Mouse (Mus musculus): ENCODE results near the gene Arhgdig.

Arhgdig gene

GRCm38 (mm10) chr17:26207686-26208085 lies at the start of gene Arhgdig:
Gene Arhgdig (minus strand): TSS chr17:26207786.
- no peak for DNase-seq

DNA sequence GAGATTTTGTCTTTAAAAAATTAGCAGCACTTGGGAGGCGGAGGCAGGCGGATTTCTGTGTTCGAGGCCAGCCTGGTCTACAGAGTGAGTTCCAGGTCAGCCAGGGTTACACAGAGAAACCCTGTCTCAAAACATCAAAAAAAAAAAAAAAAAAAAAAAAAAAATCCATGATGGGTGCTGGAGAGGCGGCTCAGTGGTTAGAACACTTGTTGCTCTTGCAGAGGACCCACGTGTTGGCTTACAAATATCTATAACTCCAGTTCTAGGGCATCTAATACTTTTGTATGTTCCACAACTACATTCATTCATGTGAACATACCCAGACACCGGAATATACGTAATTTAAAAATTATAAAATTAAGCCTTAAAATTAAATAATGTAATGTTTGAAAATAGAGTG lies 47.7 kb upstream of the Arhgdig start:
- DNase-seq: no peak

DNA sequence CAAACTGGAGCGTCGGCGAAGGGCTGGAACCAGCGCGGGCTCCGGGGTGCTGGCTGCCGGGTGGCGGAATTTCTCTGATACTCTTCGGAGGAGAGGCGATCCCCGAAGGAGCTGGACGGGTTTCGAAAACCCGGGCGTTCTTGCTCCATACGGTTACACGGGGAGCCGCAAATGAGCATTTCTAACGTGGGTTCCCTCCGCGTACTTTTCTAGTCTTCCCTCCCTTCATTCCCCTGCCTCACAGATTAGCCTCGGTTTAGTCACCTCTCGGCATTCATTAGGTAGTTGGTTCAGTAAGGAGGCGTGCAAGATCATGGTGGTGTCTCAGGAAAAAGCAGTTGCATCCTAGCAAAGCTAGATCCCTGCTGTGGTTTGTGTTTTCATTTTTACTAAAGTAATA lies 45.8 kb upstream of the Arhgdig start:
- DNase-seq: no peak

GRCm38 (mm10) chr17:26252539-26253251 lies 45.1 kb upstream of the Arhgdig start, which contains the start of gene Luc7l:
Gene Luc7l (plus strand): TSS chr17:26252896.
- peak; percentile 92 for DNase-seq

- DNase-seq: no peak
Observed at GRCm38 (mm10) chr17:26251886-26252538, 44.4 kb upstream of the Arhgdig start.

GRCm38 (mm10) chr17:26244101-26244841 lies 36.7 kb upstream of the Arhgdig start, which contains the start of gene Fam234a:
Gene Fam234a (minus strand): TSS chr17:26244242.
- DNase-seq: peak; percentile 95

DNA sequence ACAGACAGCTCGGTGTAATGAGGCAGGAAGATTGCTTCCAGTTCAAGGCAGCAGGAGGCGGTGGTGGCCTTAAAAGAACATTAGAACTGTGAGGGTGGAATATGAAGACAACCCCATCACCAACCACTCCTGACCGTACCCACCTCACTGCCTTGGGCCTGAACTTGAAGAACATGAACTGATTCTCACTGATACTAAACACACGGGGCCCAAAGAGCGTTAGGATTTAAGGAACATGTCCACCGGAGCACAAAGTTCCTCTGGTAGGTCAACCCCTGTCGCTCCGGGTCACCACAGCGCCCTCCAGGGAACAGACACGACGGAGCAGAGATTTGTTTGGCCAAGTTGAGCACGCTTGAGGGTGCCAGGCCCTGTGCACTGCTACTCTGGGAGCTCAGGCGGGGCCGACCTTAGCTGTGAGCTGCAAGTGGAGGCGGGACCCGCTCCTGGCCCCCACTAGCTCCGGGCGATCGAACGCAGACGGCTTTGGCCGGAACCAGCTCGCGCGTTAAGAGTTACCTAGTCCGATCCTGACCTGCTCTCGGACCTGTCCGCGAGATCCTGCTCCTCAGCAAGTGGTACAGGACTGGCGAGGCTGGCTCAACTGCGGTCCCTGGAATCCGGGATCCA lies 36.0 kb upstream of the Arhgdig start:
- peak; percentile 74 for DNase-seq

DNA sequence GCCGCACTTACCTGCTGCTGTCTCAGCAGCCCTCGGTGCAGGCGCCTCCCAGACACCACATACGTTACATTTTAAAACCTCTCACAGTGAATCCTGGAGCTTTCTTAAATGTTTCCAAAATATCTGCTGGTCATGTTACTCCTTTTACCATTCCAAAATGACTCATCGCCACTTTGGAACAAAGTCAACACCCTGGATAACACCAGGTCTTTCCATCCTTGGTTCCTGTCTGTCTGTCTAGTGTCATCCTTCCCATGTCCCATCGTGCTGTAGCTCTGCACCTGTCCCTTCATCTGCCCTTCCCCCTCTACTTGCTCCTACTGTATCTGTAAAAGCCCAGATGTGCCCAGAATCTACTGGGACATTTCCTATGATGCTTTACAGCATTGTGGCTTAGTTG lies 33.4 kb upstream of the Arhgdig start:
- DNase-seq: no peak

DNA sequence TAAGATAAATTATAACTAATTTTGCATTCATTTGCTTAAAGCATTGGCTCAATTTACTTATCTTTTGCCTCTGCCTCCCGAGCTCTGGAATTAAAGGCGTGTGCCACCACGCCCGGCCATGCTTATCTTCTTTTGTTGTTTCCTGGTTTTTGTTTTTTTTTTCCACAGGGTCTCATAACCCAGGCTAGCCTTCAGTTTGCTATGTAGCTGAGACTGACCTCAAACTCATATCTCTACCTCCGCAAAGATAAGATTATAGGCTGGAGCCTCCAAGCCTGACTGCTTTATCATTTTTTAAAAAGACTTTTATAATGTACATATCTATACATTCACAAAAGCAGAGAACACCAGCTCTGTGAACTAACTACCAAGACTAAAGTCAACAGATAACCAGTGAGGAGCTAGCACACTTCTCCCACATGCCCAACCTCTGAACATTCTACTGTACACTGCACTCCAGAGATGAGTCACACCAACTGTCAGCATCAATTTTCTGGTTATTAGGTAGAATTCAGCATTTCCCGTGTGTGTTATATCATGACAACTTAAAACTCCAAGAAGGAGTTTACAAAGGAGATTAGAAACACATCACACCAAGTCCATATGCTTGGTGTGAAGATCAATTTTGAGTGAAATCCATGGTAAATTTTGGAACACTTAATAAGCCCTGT lies 32.7 kb upstream of the Arhgdig start:
- no peak for DNase-seq

DNA sequence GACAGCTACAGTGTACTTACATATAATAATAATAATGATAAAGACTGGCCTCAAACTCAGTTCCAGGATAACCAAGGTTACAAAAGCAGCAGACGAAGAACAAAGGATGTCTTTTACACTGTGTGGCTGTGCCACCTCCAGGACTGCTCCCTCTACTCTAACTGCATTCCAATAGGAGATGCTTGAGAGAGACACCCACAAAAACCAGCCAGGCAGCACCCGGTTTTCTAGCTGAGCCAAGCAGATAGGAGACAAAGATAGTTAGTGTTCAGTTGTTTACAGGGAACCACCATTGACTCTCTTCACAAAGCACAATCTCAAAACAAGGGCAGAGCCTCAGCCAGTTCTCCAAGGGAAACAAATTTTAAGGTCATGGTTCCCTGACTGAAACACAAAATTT lies 32.0 kb upstream of the Arhgdig start:
- no peak for DNase-seq

- DNase-seq: no peak
Observed at GRCm38 (mm10) chr17:26237667-26238066, 30.1 kb upstream of the Arhgdig start.

- no peak for DNase-seq
Observed at GRCm38 (mm10) chr17:26235077-26235815, 27.7 kb upstream of the Arhgdig start.

DNA sequence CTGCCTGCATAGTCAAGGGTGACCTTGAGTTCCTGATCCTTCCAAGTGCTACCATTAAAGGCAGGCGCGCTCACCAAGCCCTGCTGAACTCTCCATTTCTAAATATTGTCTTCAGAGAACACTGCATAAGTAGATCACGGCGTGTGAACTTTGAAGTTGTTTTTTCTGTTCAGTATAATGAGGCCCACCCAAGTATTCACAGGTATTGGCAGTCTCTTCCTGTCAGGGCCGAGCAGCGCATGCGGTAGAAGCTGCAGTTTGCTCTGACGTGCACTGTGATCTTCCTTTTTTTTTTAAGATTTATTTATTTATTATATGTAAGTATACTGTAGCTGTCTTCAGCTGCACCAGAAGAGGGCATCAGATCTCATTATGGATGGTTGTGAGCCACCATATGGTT lies 26.8 kb upstream of the Arhgdig start:
- DNase-seq: no peak

- DNase-seq: no peak
Observed at GRCm38 (mm10) chr17:26232863-26233262, 25.3 kb upstream of the Arhgdig start.

- no peak for DNase-seq
Observed at GRCm38 (mm10) chr17:26231156-26231555, 23.6 kb upstream of the Arhgdig start.

DNA sequence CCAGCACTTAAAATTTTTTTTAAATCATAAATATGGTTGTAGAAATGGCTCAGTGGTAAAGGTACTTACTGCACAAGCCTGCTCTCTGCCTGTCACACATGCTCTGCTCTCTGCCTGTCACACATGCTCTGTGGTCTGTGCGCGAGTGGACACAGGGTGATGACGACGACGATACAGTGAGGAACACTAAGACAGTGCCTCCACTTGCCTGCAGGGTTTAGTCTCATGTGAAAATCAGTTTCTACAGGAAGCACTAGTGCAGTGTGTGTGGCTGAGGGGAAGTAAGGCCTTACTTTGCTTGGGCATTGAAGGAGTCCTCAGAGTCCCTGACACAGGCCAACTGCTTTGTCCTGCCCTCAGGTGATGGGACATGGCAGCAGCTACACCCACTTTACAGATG lies 22.2 kb upstream of the Arhgdig start:
- no peak for DNase-seq

DNA sequence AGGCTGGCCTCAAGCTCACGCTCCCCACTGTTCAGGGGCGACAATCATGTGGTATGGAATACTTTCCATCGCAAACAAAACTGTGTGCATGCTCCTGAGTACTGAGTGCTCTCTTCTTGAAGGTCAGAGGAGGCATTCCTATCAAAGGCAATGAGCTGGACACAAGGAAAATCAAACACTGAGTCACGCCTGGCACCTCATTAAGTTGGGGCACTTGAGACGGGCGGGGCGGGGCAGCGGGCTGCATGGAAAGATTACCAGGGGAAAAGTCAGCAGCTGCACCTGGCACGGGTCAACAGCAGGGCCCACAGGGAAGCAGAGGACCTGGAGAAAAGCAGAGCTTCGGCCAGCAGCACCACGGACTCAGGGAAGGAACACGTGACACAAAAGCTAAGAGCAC lies 17.6 kb upstream of the Arhgdig start:
- peak; percentile 53 for DNase-seq

- DNase-seq: no peak
Observed at GRCm38 (mm10) chr17:26221508-26221907, 13.9 kb upstream of the Arhgdig start.

DNA sequence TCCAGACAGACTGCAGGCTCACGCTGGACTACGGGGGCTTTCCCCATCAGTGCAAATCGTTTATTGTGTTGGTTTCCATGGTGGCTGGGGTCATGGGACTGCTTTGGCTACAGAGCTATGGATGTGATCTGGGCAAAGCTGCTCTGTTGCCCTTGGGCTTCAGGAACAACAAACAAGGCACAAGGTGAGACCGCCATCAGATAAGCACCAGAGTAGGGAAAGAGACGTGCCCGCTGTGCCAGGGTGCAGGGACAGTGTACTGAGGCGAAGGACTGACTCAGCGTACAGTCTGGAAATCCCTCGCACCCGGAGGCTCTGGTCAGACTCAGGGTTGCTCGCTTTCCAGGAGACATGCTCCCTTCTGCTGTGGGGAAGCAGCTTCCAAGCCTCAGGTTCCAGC lies 5.1 kb upstream of the Arhgdig start:
- no peak for DNase-seq

- DNase-seq: no peak
Observed at GRCm38 (mm10) chr17:26212241-26212640, 4.7 kb upstream of the Arhgdig start.

- DNase-seq: no peak
Observed at GRCm38 (mm10) chr17:26206392-26206791, 1.2 kb downstream of the Arhgdig start.

DNA sequence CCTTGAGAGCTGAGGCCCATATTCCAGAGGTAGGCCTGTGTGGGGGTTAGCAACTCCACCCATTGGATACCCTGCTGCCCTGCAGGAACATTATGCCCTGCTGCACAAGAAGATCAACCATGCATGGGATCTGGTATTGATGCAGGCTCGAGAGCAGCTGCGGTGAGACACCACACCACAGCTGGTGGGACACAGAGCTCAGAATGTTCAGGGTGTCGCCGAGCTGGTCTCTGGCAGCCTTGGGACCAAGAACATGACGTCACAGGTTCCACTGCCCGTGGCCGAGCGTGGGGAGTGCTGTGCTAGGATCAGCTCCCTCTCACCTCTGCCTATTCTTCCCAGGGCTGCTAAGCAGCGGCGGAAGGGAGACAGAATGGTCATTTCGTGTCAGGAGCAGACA lies 2.8 kb downstream of the Arhgdig start:
- DNase-seq: no peak

Measured in lung, postnatal 14 days (tissue).